Mouse (Mus musculus): ENCODE measurements around the gene Fut7.

GRCm38 (mm10) chr2:25429435-25430180 lies 6.5 kb downstream of the Fut7 start:
- no peak for TF ChIP-seq EP300 (IDR thresholded peaks at IDR 0.05; ENCODE audit: low read depth in 1 of 2, low read length in 2 of 2)
- TF ChIP-seq MAFK (IDR thresholded peaks at IDR 0.05; ENCODE audit: borderline replicate concordance, low read depth, low read length): no peak
- TF ChIP-seq TAL1 (IDR thresholded peaks at IDR 0.05; ENCODE audit: low read length): no peak
- no peak for TF ChIP-seq ZC3H11A (IDR thresholded peaks at IDR 0.05; ENCODE audit: low read depth, low read length)
